ENCODE assay signal across 12 mouse cellular contexts in genomic region chr16:65174561-65174960, GRCm38 (mm10).
"Had no signal": no experiment of that assay in that cellular context is flagged by ENCODE, and none has a peak within 500 bp of the region (broad histone marks: within the 10 kb centered on the region; RNA-seq: fewer than 3 reads in every experiment).

No protein-coding gene starts in this region.

- H3K4me2 ChIP-seq: limb, embryonic 12.5 days; liver, embryonic 13.5 days; midbrain, embryonic 15.5 days; neural tube, embryonic 13.5 days had no signal

- H3K27ac ChIP-seq: kidney, postnatal 0 days; limb, embryonic 12.5 days; liver, embryonic 13.5 days; midbrain, embryonic 10.5 days; midbrain, embryonic 15.5 days; neural tube, embryonic 13.5 days; stomach, postnatal 0 days had no signal

- ATAC-seq: liver, postnatal 0 days; midbrain, embryonic 15.5 days had no signal

- H3K27me3 ChIP-seq: limb, embryonic 12.5 days; liver, embryonic 13.5 days; midbrain, embryonic 15.5 days; neural tube, embryonic 13.5 days had no signal

- H3K9me3 ChIP-seq: limb, embryonic 12.5 days; liver, embryonic 13.5 days; midbrain, embryonic 10.5 days; midbrain, embryonic 15.5 days; neural tube, embryonic 13.5 days had no signal

- H3K36me3 ChIP-seq: limb, embryonic 12.5 days; liver, embryonic 13.5 days; midbrain, embryonic 10.5 days; midbrain, embryonic 15.5 days; neural tube, embryonic 13.5 days had no signal

- H3K4me3 ChIP-seq: limb, embryonic 12.5 days; liver, embryonic 13.5 days; midbrain, embryonic 10.5 days; midbrain, embryonic 15.5 days; neural tube, embryonic 13.5 days had no signal

- H3K9ac ChIP-seq: limb, embryonic 12.5 days; liver, embryonic 13.5 days; liver, postnatal 0 days; midbrain, embryonic 15.5 days; neural tube, embryonic 13.5 days had no signal

- H3K4me1 ChIP-seq: limb, embryonic 12.5 days; liver, embryonic 13.5 days; midbrain, embryonic 10.5 days; midbrain, embryonic 15.5 days; neural tube, embryonic 13.5 days had no signal

- DNase-seq: kidney, postnatal 36 days; liver; liver, embryonic 13.5 days; liver, postnatal 0 days; right cerebral cortex, postnatal 25 days; thymus, postnatal 4 days had no signal
